Mouse (Mus musculus) embryonic facial prominence, embryonic 11.5 days (tissue): ENCODE measurements around the gene Gzmm. TPM values are rescaled to one million over a fixed set of nuclear protein-coding genes. Genes with fewer than 3 reads are reported as not detected.
"Not testable (repeated sequence)": the region's sequence is repeated elsewhere in the genome, so short reads cannot be mapped to it uniquely, and the experiment has no call there.

Experiments used
- ATAC-seq: fragments of 200-750 bp; cut with Nextera tagmentation; replicated peaks from 2 replicates; pipeline ENCODE4 v1.8.0; 2017; ENCODE audit warnings: low read depth; ENCODE audit not compliant: insufficient number of reproducible peaks, low FRiP score, low TSS enrichment
- DNase-seq: peaks from one replicate; pipeline ENCODE4 v3.0.0-alpha.2; 2015; ENCODE audit warnings: low spot score
- H3K27ac ChIP-seq: fragments of 300-500 bp; sonication (generic); replicated peaks from 2 replicates; pipeline ENCODE4 v1.5.1; 2014; ENCODE audit warnings: mild to moderate bottlenecking, low read depth, low read length, control low read depth
- H3K27me3 ChIP-seq: fragments of 300-500 bp; sonication (generic); 2 replicates; pipeline ENCODE4 v1.6.1; 2014; ENCODE audit warnings: mild to moderate bottlenecking, low read length, moderate library complexity, mixed read lengths; ENCODE audit not compliant: control insufficient read depth, insufficient read depth
- H3K36me3 ChIP-seq: fragments of 300-500 bp; sonication (generic); replicated peaks from 2 replicates; pipeline ENCODE4 v1.6.1; 2014; ENCODE audit warnings: low read depth, mild to moderate bottlenecking, low read length, moderate library complexity, mixed read lengths; ENCODE audit not compliant: control insufficient read depth, insufficient read depth
- H3K4me1 ChIP-seq: fragments of 300-500 bp; sonication (generic); 2 replicates; pipeline ENCODE4 v1.6.1; 2014; ENCODE audit warnings: low read length, mixed read lengths; ENCODE audit not compliant: control insufficient read depth, insufficient read depth
- H3K4me2 ChIP-seq: fragments of 300-500 bp; sonication (generic); 2 replicates; pipeline ENCODE4 v1.6.1; 2014; ENCODE audit warnings: low read depth, mild to moderate bottlenecking, control low read depth, low read length, moderate library complexity
- H3K4me3 ChIP-seq: fragments of 300-500 bp; sonication (generic); 2 replicates; pipeline ENCODE4 v1.5.1; 2014; ENCODE audit warnings: low read depth, low read length, control low read depth
- H3K9ac ChIP-seq: fragments of 300-500 bp; sonication (generic); replicated peaks from 2 replicates; pipeline ENCODE4 v1.6.1; 2014; ENCODE audit warnings: mild to moderate bottlenecking, control low read depth, low read length
- H3K9me3 ChIP-seq: fragments of 300-500 bp; sonication (generic); replicated peaks from 2 replicates; pipeline ENCODE4 v1.6.1; 2016; ENCODE audit warnings: mild to moderate bottlenecking, low read length, inconsistent platforms, mixed read lengths; ENCODE audit not compliant: control insufficient read depth
- WGBS: fragments of 180-500 bp; shearing (Covaris S2); extraction: QIAGEN DNeasy Blood & Tissue Kit; methylation state at CpG from one replicate; pipeline ENCODE4 v1.1.7; 2014; 5-methylcytosine and 5-hydroxymethylcytosine counted together
- polyA plus RNA-seq: library from polyadenylated mRNA; unstranded; fragments of >200 nt; fragmentation: Nextera tagmentation; extraction: Ambion mirVana; gene quantifications from 2 replicates; pipeline ENCODE4 v1.2.1, GENCODE M21; 2014

Gene Gzmm
- polyA plus RNA-seq, 1 experiment from 2014 or later: 0.77 TPM

GRCm38 (mm10) chr10:79700676-79701075, 11.9 kb downstream of the Gzmm start:
- H3K27ac ChIP-seq: no peak overlapping the region
- 0 out of 2 replicates have a peak overlapping the region, but pooled peaks have one; percentile 32 for H3K9ac ChIP-seq
- WGBS: 44% methylated on average over 7 of the region's 7 CpGs
- H3K9me3 ChIP-seq: no peaks in the 10 kb centered on the region
- no peaks in the 10 kb centered on the region for H3K36me3 ChIP-seq
- H3K4me3 ChIP-seq: no peak overlapping the region
- ATAC-seq: no peak
- H3K4me2 ChIP-seq: no peak overlapping the region
- no peak for DNase-seq
- H3K4me1 ChIP-seq: peaks cover 8% of the 10 kb centered on the region
- no peaks in the 10 kb centered on the region for H3K27me3 ChIP-seq

GRCm38 (mm10) chr10:79701443-79702129, 12.8 kb downstream of the Gzmm start:
- H3K4me1 ChIP-seq: peaks cover 13% of the 10 kb centered on the region
- no peak overlapping the region for H3K4me3 ChIP-seq
- no peak overlapping the region for H3K27ac ChIP-seq
- H3K9ac ChIP-seq: no peak overlapping the region; the same call in 1 of the 2 replicates
- no peaks in the 10 kb centered on the region for H3K27me3 ChIP-seq
- H3K36me3 ChIP-seq: no peaks in the 10 kb centered on the region
- H3K9me3 ChIP-seq: no peaks in the 10 kb centered on the region
- DNase-seq: no peak
- no peak overlapping the region for H3K4me2 ChIP-seq
- 37% methylated on average over 10 of the region's 10 CpGs for WGBS
- no peak for ATAC-seq

GRCm38 (mm10) chr10:79702970-79703369, 14.2 kb downstream of the Gzmm start:
- not testable (repeated sequence) for H3K27ac ChIP-seq, DNase-seq, H3K36me3 ChIP-seq, H3K27me3 ChIP-seq, H3K9ac ChIP-seq, H3K4me2 ChIP-seq, H3K4me3 ChIP-seq, H3K9me3 ChIP-seq, ATAC-seq
- H3K4me1 ChIP-seq: peaks cover 13% of the 10 kb centered on the region
- 87% methylated on average over 2 of the region's 4 CpGs for WGBS

- Histone ChIP-seq H3K36me3 (no peaks in the 10 kb centered on the region), H3K4me3 (peak overlapping the region; percentile 73), H3K9me3 (no peaks in the 10 kb centered on the region), H3K4me2 (no peak overlapping the region; the same call in 1 of the 2 replicates), H3K9ac (no peak overlapping the region), H3K27me3 (no peaks in the 10 kb centered on the region), H3K27ac (no peak overlapping the region), H3K4me1 (peaks cover 13% of the 10 kb centered on the region)
- 79% methylated on average over 10 of the region's 10 CpGs for WGBS
- no peak for DNase-seq
- no peak for ATAC-seq
Measured at GRCm38 (mm10) chr10:79703541-79703940, 14.7 kb downstream of the Gzmm start.

- H3K27ac ChIP-seq: no peak within 1 kb of the TSS
Measured at GRCm38 (mm10) chr10:79704065-79704969, 15.5 kb downstream of the Gzmm start, which contains the start of gene Bsg. Gene Bsg (plus strand): TSS chr10:79704491.

GRCm38 (mm10) chr10:79704970-79705360, 16.1 kb downstream of the Gzmm start:
- Histone ChIP-seq H3K4me3 (peak overlapping the region; percentile 73), H3K36me3 (peaks cover 8% of the 10 kb centered on the region), H3K27me3 (no peaks in the 10 kb centered on the region), H3K27ac (no peak overlapping the region), H3K4me1 (peaks cover 13% of the 10 kb centered on the region), H3K9me3 (no peaks in the 10 kb centered on the region), H3K9ac (peak overlapping the region; percentile 87), H3K4me2 (peak overlapping the region; percentile 93)
- WGBS: 5% methylated on average over 10 of the region's 10 CpGs
- DNase-seq: no peak
- no peak; the same call in 1 of the 2 replicates for ATAC-seq

More at GRCm38 (mm10) chr10:79704065-79704969, 15.5 kb downstream of the Gzmm start, which contains the start of gene Bsg:
- ATAC-seq (peak; percentile 94), DNase-seq (peak; percentile 100)
- no peaks in the 10 kb centered on the region for H3K27me3 ChIP-seq
- peak within 1 kb of the TSS; percentile 73 for H3K4me3 ChIP-seq
- H3K9ac ChIP-seq: peak within 1 kb of the TSS; percentile 87
- under 1% methylated on average over 65 of the region's 65 CpGs for WGBS
- no peaks in the 10 kb centered on the region for H3K9me3 ChIP-seq
- H3K4me2 ChIP-seq: peak within 1 kb of the TSS; percentile 93
- peaks cover 5% of the 10 kb centered on the region for H3K36me3 ChIP-seq
- H3K4me1 ChIP-seq: peaks cover 13% of the 10 kb centered on the region

GRCm38 (mm10) chr10:79705951-79706350, 17.1 kb downstream of the Gzmm start:
- peak overlapping the region; percentile 93 for H3K4me2 ChIP-seq
- 82% methylated on average over 5 of the region's 5 CpGs for WGBS
- no peak overlapping the region for H3K27ac ChIP-seq
- ATAC-seq: no peak
- peaks cover 8% of the 10 kb centered on the region for H3K36me3 ChIP-seq
- no peaks in the 10 kb centered on the region for H3K9me3 ChIP-seq
- peak overlapping the region; percentile 87 for H3K9ac ChIP-seq
- no peak for DNase-seq
- H3K27me3 ChIP-seq: no peaks in the 10 kb centered on the region
- H3K4me3 ChIP-seq: peak overlapping the region; percentile 73; the same call in 1 of the 2 replicates
- H3K4me1 ChIP-seq: peaks cover 13% of the 10 kb centered on the region
